ENCODE assay signal across 31 mouse cellular contexts in the genomic region with DNA sequence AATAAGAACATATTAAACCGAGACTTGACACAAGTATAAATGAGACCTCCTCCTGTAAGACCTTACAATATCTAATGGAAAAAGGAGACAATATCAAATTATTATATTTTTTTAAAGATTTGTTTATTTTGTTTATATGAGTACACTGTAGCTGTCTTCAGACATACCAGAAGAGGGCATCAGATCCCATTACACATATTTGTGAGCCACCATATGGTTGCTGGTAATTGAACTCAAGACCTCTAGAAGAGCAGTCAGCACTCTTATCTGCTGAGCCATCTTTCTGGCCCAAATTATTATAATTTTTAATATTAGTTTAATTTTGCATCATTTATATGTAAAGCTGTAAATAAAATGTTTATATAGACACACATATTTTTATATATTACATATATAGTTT. TPM values are rescaled to one million over a fixed set of nuclear protein-coding genes. Genes with fewer than 3 reads are reported as not detected.
A peak's percentile ranks its signal among the peaks of the same experiment; 100 is the strongest.
DNase-seq lines count a peak whose midpoint lies in the region; ATAC-seq and TF ChIP-seq lines count a peak whose summit lies in the region.
"Had no signal": no experiment of that assay in that cellular context is flagged by ENCODE, and none has a peak within 500 bp of the region (broad histone marks: within the 10 kb centered on the region; RNA-seq: fewer than 3 reads in every experiment).

No protein-coding gene starts in this region.

- TF ChIP-seq CTCF in heart, adult 2 months (IDR thresholded peaks at IDR 0.05), result peak; percentile 38
- peak; percentile 40 for TF ChIP-seq CTCF in left cerebral cortex, adult 2 months (IDR thresholded peaks at IDR 0.05)
- TF ChIP-seq CTCF in MEL (IDR thresholded peaks at IDR 0.05 in 2 of 3, conservative IDR thresholded peaks at IDR 0.05 in 1 of 3; ENCODE audit: control insufficient read depth in 1 of 3, insufficient read depth in 1 of 3, low read depth in 2 of 3, low read length in 3 of 3, poor library complexity in 1 of 3, severe bottlenecking in 1 of 3), result peak in 1 of 3 experiments; percentile 25; a peak in 1 of 6 replicates

- no peak for TF ChIP-seq EP300 in heart, adult 2 months (IDR thresholded peaks at IDR 0.05; ENCODE audit: insufficient read depth, low read depth, low read length)
- TF ChIP-seq EP300 in MEL (IDR thresholded peaks at IDR 0.05; ENCODE audit: low read depth in 1 of 2, low read length in 2 of 2), result no peak

- no peak overlapping the region for H3K9ac ChIP-seq in heart, adult 2 months (ENCODE audit: low read depth, low read length)
- no peak overlapping the region for H3K9ac ChIP-seq in MEL (ENCODE audit: control insufficient read depth, low read depth, low read length, poor library complexity, severe bottlenecking)
- no peak overlapping the region for H3K9ac ChIP-seq in neural tube, embryonic 15.5 days (replicated peaks)
- H3K9ac ChIP-seq: embryonic facial prominence, embryonic 15.5 days; forebrain, embryonic 12.5 days; forebrain, postnatal 0 days; heart, embryonic 13.5 days; hindbrain, embryonic 15.5 days; limb, embryonic 15.5 days; liver, embryonic 14.5 days; lung, embryonic 15.5 days had no signal

- no peak for ATAC-seq in neural tube, embryonic 15.5 days (ENCODE audit: low FRiP score)
- ATAC-seq: forebrain, postnatal 0 days; intestine, embryonic 16.5 days had no signal

- H3K4me2 ChIP-seq in neural tube, embryonic 15.5 days, result no peak overlapping the region
- H3K4me2 ChIP-seq: embryonic facial prominence, embryonic 15.5 days; forebrain, embryonic 12.5 days; heart, embryonic 13.5 days; hindbrain, embryonic 15.5 days; limb, embryonic 15.5 days; lung, embryonic 15.5 days had no signal

- H3K27ac ChIP-seq in heart, adult 2 months, result no peak overlapping the region
- no peak overlapping the region for H3K27ac ChIP-seq in left cerebral cortex, adult 2 months
- no peak overlapping the region for H3K27ac ChIP-seq in MEL (ENCODE audit: control insufficient read depth, low read depth, low read length)
- no peak overlapping the region for H3K27ac ChIP-seq in neural tube, embryonic 15.5 days (replicated peaks)
- H3K27ac ChIP-seq: embryonic facial prominence, embryonic 10.5 days; embryonic facial prominence, embryonic 15.5 days; forebrain, embryonic 12.5 days; heart, embryonic 13.5 days; hindbrain, embryonic 15.5 days; limb, embryonic 10.5 days; limb, embryonic 15.5 days; liver, embryonic 14.5 days; lung, embryonic 15.5 days; macrophage had no signal

- peaks cover 10% of the 10 kb centered on the region for H3K36me3 ChIP-seq in heart, adult 2 months (ENCODE audit: control insufficient read depth, insufficient read depth, low read length)
- peaks cover 2 to 19% of the 10 kb centered on the region in 2 experiments for H3K36me3 ChIP-seq in MEL (ENCODE audit: control insufficient read depth in 1 of 2, insufficient read depth in 2 of 2, low read length in 2 of 2)
- H3K36me3 ChIP-seq in neural tube, embryonic 15.5 days, result peaks cover 31% of the 10 kb centered on the region

- no peak for TF ChIP-seq POLR2A in heart, adult 2 months (IDR thresholded peaks at IDR 0.05; ENCODE audit: insufficient read depth, low read depth, low read length)
- TF ChIP-seq POLR2A in MEL (IDR thresholded peaks at IDR 0.05; ENCODE audit: control insufficient read depth in 1 of 2, insufficient read depth in 1 of 2, low read depth in 1 of 2, low read length in 2 of 2, poor library complexity in 1 of 2), result no peak

- intact Hi-C loops in heart, adult 2 months (cut with DNase I), result no loop called here
- intact Hi-C loops in left cerebral cortex, adult 2 months (cut with DNase I), result loop anchor here (1.0 kb wide), 1 partner anchor 348 kb away; no protein-coding TSS in a partner anchor
- intact Hi-C loops in left cerebral cortex, postnatal 14 days (cut with DNase I), result loop anchor here (10.0 kb wide), 1 partner anchor 662 kb away; a partner anchor contains a TSS

- 85% methylated on average over 1 of the region's 1 CpGs for WGBS in heart, adult 2 months
- 96% methylated on average over 1 of the region's 1 CpGs for WGBS in neural tube, embryonic 15.5 days

- H3K27me3 ChIP-seq in heart, adult 2 months (ENCODE audit: control insufficient read depth, insufficient read depth, low read length), result no peaks in the 10 kb centered on the region
- H3K27me3 ChIP-seq in MEL (ENCODE audit: control insufficient read depth in 1 of 2, insufficient read depth in 2 of 2, low read length in 2 of 2), result no peaks in the 10 kb centered on the region
- no peaks in the 10 kb centered on the region for H3K27me3 ChIP-seq in neural tube, embryonic 15.5 days (replicated peaks)
- H3K27me3 ChIP-seq: embryonic facial prominence, embryonic 15.5 days; forebrain, embryonic 12.5 days; heart, embryonic 13.5 days; hindbrain, embryonic 15.5 days; limb, embryonic 15.5 days; lung, embryonic 15.5 days had no signal

- H3K9me3 ChIP-seq in MEL (replicated peaks; ENCODE audit: insufficient read depth, low read length), result no peaks in the 10 kb centered on the region
- no peaks in the 10 kb centered on the region for H3K9me3 ChIP-seq in neural tube, embryonic 15.5 days (replicated peaks)
- H3K9me3 ChIP-seq: embryonic facial prominence, embryonic 10.5 days; embryonic facial prominence, embryonic 15.5 days; forebrain, embryonic 12.5 days; heart, embryonic 13.5 days; hindbrain, embryonic 15.5 days; limb, embryonic 10.5 days; limb, embryonic 15.5 days; lung, embryonic 15.5 days had no signal

- peak; percentile 27 for TF ChIP-seq RAD21 in MEL (IDR thresholded peaks at IDR 0.05; ENCODE audit: low read depth, low read length)

- H3K4me1 ChIP-seq in heart, adult 2 months (ENCODE audit: control insufficient read depth, insufficient read depth, low read length), result peaks cover 4% of the 10 kb centered on the region
- peaks cover 0 to 9% of the 10 kb centered on the region in 2 experiments for H3K4me1 ChIP-seq in MEL (ENCODE audit: control insufficient read depth in 1 of 2, insufficient read depth in 2 of 2, low read length in 2 of 2)
- peaks cover 23% of the 10 kb centered on the region for H3K4me1 ChIP-seq in neural tube, embryonic 15.5 days

- no peak for DNase-seq in heart, adult 2 months
- no peak for DNase-seq in heart, adult 9 months (ENCODE audit: low spot score in 2 of 2)
- no peak for DNase-seq in left cerebral cortex, adult 2 months (ENCODE audit: extremely low spot score in 1 of 2, low spot score in 2 of 2)
- no peak for DNase-seq in left cerebral cortex, postnatal 14 days (ENCODE audit: low spot score in 2 of 2)
- DNase-seq in 3T3-L1 (ENCODE audit: low read depth, low spot score) (peak; percentile 70), MEL (ENCODE audit: low read depth, low spot score) (peak; percentile 28)
- DNase-seq in right cerebral cortex, adult 2 months (ENCODE audit: low spot score in 2 of 2), result no peak
- DNase-seq: adrenal gland, adult 8-10 months; B cell, adult 2 months; cerebellum, adult 8-10 months; cerebellum, postnatal 25 days; forebrain, postnatal 0 days; gastrocnemius, postnatal 10 days; heart, postnatal 10 days; kidney, adult 9 months; kidney, postnatal 14 days; midbrain, embryonic 14.5 days; right cerebral cortex, postnatal 4 days had no signal

- peaks cover 2% of the 10 kb centered on the region for H3K79me2 ChIP-seq in heart, adult 2 months (replicated peaks; ENCODE audit: control insufficient read depth, insufficient read depth, low read length)
- H3K79me2 ChIP-seq in MEL (ENCODE audit: control insufficient read depth, insufficient read depth, low read length, poor library complexity), result peaks cover 20% of the 10 kb centered on the region

- no peak overlapping the region for H3K4me3 ChIP-seq in heart, adult 2 months
- H3K4me3 ChIP-seq in left cerebral cortex, adult 2 months, result no peak overlapping the region
- no peak overlapping the region for H3K4me3 ChIP-seq in MEL (ENCODE audit: control insufficient read depth in 1 of 2, insufficient read depth in 1 of 2, low read depth in 2 of 2, low read length in 2 of 2)
- no peak overlapping the region for H3K4me3 ChIP-seq in neural tube, embryonic 15.5 days (replicated peaks)
- H3K4me3 ChIP-seq: embryonic facial prominence, embryonic 10.5 days; embryonic facial prominence, embryonic 15.5 days; forebrain, embryonic 12.5 days; heart, embryonic 13.5 days; hindbrain, embryonic 15.5 days; limb, embryonic 10.5 days; limb, embryonic 15.5 days; lung, embryonic 15.5 days had no signal

TF ChIP-seq in MEL, 35 proteins besides CTCF, POLR2A, EP300 and RAD21:
- TF ChIP-seq GATA1 (IDR thresholded peaks at IDR 0.05; ENCODE audit: low read depth, low read length) (peak; percentile 49; the same call in 1 of the 2 replicates), MYC (IDR thresholded peaks at IDR 0.05; ENCODE audit: low read depth, low read length) (no peak), TCF12 (IDR thresholded peaks at IDR 0.05; ENCODE audit: low read depth, low read length) (no peak), SMC3 (IDR thresholded peaks at IDR 0.05; ENCODE audit: low read depth, low read length) (peak; percentile 33; the same call in 1 of the 2 replicates)

RNA-seq across cellular contexts. Expression of a gene that starts 3.4 kb away (rescaled TPM):
- 1 to 10 TPM; 8.1 to 9.9 TPM for total RNA-seq in heart, adult 2 months (2021)
- 3.2 and 4.4 TPM in 2 replicates for polyA plus RNA-seq in heart, adult 2 months (2012; rRNA removed)
- total RNA-seq in left cerebral cortex, adult 2 months (2021), result 10 to 100 TPM; 24.4 to 25.7 TPM
- 10 to 100 TPM; 25.7 to 28.1 TPM for total RNA-seq in left cerebral cortex, postnatal 14 days (2021)
- 10.1 and 14.4 TPM in 2 replicates for total RNA-seq in MEL (2012; rRNA removed)
- polyA plus RNA-seq in MEL (2012; ENCODE audit: insufficient read depth in 1 of 2, insufficient read length in 2 of 2, low read depth in 1 of 2, low replicate concordance in 2 of 2, missing spikeins in 1 of 2), result 10 to 100 TPM in 1 of 2 experiments, not detected in 1; 10.7 TPM
- polyA plus RNA-seq in neural tube, embryonic 15.5 days (2015; fragmentation: Nextera tagmentation; extraction: Ambion mirVana), result 35.3 and 36.1 TPM in 2 replicates

RNA-seq across cellular contexts. Expression of a gene that starts 18.7 kb away (rescaled TPM):
- 1 to 10 TPM; 4.0 to 4.9 TPM for total RNA-seq in heart, adult 2 months (2021)
- 1.3 and 2.9 TPM in 2 replicates for polyA plus RNA-seq in heart, adult 2 months (2012; rRNA removed)
- total RNA-seq in left cerebral cortex, adult 2 months (2021), result 1 to 10 TPM; 4.8 to 5.0 TPM
- total RNA-seq in left cerebral cortex, postnatal 14 days (2021), result 1 to 10 TPM; 4.0 to 4.5 TPM
- total RNA-seq in MEL (2012; rRNA removed), result 8.8 and 9.0 TPM in 2 replicates
- 10 to 100 TPM in 1 of 2 experiments, not detected in 1; 20.8 TPM for polyA plus RNA-seq in MEL (2012; ENCODE audit: insufficient read depth in 1 of 2, insufficient read length in 2 of 2, low read depth in 1 of 2, low replicate concordance in 2 of 2, missing spikeins in 1 of 2)
- polyA plus RNA-seq in neural tube, embryonic 15.5 days (2015; fragmentation: Nextera tagmentation; extraction: Ambion mirVana), result 3.4 and 4.5 TPM in 2 replicates

RNA-seq across cellular contexts. Expression of a gene that starts 22.8 kb away (rescaled TPM):
- under 1 TPM; 0.32 to 0.42 TPM for total RNA-seq in heart, adult 2 months (2021)
- polyA plus RNA-seq in heart, adult 2 months (2012; rRNA removed), result 0.23 and 0.82 TPM in 2 replicates
- total RNA-seq in left cerebral cortex, adult 2 months (2021), result 1 to 10 TPM; 1.0 to 1.1 TPM
- under 1 TPM; 0.59 to 0.90 TPM for total RNA-seq in left cerebral cortex, postnatal 14 days (2021)
- 1.4 and 2.0 TPM in 2 replicates for total RNA-seq in MEL (2012; rRNA removed)
- polyA plus RNA-seq in MEL (2012; ENCODE audit: insufficient read depth in 1 of 2, insufficient read length in 2 of 2, low read depth in 1 of 2, low replicate concordance in 2 of 2, missing spikeins in 1 of 2), result 1 to 10 TPM in 1 of 2 experiments, not detected in 1; 1.6 TPM
- 0.59 and 0.66 TPM in 2 replicates for polyA plus RNA-seq in neural tube, embryonic 15.5 days (2015; fragmentation: Nextera tagmentation; extraction: Ambion mirVana)
- polyA plus RNA-seq: testis, adult 2 months had no signal

Comparison
In these comparisons a context has a peak if more than half of its experiments do, and no peak if none do; other contexts are left out.
1. DNase-seq: peak in 3T3-L1 (single experiment) and MEL (single experiment); none in heart, adult 2 months (0 of 2), heart, adult 9 months (0 of 2), left cerebral cortex, adult 2 months (0 of 2), left cerebral cortex, postnatal 14 days (0 of 2) and right cerebral cortex, adult 2 months (0 of 2).